Mouse (Mus musculus) retina, postnatal 7 days (tissue): Measurements from ENCODE around the gene Ndufa8.

Experiments used
- DNase-seq: peaks from one replicate; pipeline ENCODE4 v3.0.0-alpha.2; 2012; ENCODE audit warnings: low read depth, low spot score

Gene Ndufa8

DNA sequence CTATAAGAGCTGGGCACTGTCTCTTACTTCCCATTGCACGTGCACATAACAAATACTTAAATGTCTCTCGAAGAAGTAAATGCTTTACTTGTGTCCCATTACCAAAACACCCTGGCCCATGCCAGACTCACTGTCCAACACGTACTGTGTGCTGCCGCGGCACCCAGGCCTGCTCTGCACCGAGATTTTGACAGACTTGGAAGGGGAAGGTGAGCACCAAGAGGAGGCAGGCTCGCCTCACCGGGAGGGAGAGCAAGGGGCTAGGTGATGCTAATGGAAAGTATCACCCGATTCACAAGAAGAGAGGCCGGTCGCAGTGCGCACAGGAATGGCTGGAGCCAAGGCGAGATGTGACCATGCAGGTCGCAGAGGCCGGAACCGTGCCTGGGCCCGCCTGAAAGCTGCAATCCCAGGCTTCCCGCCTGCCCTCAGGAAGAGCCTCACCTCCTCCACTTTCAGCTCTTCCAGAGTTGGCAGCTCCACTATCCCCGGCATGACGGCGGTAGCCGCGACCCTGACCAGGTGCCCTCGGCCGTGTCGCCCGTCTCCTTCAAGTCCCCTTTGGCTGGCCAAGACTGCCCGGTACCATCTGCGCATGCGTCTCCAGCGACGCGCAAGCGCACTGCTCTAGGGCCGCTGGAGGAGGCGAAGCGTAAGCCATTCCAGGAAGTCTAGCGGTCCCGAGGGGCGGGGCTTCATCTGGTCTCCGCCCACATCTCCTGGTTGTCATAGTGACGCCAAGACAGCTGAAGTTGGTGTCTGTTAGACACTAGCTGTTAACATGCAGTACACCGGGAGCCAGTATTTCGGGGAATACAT, at the start of gene Ndufa8, which contains the start of gene Morn5:
Gene Ndufa8 (minus strand): TSS at position 659 of the 819 bp plus-strand sequence.
Gene Morn5 (plus strand): TSS at position 711 of the 819 bp plus-strand sequence.
- peak; percentile 96 for DNase-seq

- DNase-seq, result no peak
Measured at GRCm38 (mm10) chr2:36098021-36098420, 48.8 kb upstream of the Ndufa8 start.

DNA sequence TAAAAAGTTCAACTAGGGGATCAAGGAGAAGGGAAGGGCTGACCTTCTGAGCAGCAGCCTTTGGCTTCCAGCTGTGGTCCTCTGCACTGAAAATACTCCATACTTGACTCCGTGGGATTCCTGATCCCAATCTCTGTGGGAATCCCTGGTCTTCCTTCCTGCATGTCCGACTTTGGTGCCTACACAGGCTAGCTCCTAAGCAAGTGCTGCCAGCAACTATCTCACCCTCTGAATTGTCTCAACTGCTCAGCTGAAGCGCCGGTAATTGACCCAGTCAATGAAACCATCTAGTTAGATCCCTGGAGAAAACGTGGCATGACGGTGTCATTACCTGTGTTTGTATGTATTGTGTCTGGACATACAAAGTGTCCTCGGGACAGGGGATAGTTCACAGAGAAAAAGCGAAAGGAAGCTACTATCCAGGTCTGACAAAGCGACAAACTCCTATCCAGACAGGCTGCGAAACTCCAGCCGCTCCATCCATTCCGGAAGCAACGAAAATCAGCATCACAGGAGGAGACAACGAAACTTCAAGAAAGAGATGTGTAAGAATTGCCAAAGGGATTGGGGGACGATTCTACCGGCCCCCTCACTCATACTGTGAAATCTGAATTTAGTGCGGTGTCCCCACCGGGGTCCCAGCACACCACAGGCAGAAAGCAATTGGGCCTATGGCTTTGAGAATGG, 48.1 kb upstream of the Ndufa8 start:
- no peak for DNase-seq

- DNase-seq, result no peak
Measured at GRCm38 (mm10) chr2:36093914-36094475, 44.8 kb upstream of the Ndufa8 start.

- DNase-seq, result no peak
Measured at GRCm38 (mm10) chr2:36093301-36093700, 44.1 kb upstream of the Ndufa8 start.

DNA sequence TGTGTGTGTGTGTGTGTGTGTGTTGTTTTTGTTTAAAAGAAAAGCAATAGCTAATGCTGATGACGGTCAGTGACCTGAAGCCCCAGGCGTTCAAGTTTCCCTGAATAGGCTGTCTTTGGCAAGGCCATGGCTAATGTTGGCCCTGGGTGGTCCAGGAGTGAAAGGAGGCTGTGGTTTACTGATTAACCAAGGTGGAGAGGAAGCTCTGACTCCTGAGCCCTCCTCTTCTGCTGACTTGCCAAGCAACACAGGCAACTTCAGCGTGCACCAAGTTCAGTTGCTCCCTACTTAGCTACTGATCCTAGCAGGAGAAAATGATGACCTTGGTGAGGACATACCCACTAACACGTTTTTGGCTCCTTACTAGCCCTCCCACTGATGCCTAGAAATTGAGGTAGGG, 43.5 kb upstream of the Ndufa8 start:
- no peak for DNase-seq

DNA sequence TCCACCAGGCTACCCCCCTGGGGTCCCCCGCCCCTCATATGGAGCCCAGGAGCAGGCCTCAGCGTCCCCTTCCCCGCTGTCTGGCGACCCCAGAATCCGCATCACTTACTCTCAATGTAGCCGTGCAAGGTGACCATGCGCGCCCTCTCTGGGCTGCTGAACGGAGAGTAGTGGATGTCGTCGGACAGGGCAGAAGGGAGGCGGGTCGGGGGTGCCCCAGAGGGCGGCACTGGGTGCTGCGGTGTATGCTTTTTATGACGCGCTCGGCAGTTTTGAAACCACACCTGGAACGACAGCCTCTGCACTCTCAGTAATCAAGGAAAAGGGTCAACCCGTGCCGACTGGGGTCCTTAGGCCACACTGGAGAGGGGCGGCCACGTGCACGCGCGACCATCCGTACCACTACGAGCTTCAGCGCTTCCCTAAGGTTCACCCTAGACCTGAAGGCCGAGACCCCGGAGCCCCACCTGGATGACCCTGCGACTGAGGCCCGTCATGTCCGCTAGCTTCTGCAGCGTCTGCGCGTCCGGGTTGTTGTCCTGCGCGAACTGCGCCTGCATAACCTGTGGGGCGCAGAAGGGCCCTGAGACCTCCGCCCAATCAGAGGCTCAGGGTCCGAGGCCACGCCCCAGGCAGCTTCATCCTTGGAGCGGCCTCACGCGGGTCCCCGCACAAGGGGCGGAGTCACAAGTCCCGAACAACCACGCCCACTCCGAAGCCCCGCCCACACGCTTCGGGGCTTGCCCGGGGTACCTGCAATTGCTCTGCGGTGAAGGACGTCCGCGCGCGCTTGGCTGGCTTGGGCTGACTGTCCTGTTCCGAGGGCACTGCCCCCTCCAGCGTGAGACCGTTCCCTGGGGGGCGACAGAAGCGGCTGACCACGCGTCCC, 41.9 kb upstream of the Ndufa8 start:
- DNase-seq, result peak; percentile 68

GRCm38 (mm10) chr2:36089190-36089589, 40.0 kb upstream of the Ndufa8 start:
- no peak for DNase-seq

GRCm38 (mm10) chr2:36085041-36085440, 35.8 kb upstream of the Ndufa8 start:
- DNase-seq, result no peak

GRCm38 (mm10) chr2:36082802-36083580, 33.8 kb upstream of the Ndufa8 start:
- DNase-seq, result no peak

DNA sequence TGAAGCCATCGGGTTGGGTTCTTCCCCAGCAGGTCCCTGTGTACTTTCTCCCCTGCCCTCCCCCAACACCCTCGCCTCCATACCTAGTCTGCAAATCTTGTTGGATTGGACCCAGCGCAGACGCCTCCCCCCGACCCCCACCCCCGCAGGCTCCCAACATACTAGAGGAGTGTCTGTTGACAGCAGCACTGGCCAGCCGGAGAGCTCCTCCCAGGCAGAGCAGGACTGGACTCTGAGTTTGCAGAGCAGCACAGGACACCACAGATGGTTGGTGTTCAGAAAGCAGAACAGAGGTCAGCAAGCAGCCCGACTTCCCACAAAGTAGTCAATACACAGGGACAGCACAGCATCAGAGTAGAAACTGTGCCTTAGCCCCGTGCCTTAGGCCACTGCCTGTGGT, 32.2 kb upstream of the Ndufa8 start:
- no peak for DNase-seq

GRCm38 (mm10) chr2:36077160-36077761, 28.1 kb upstream of the Ndufa8 start:
- no peak for DNase-seq

GRCm38 (mm10) chr2:36075210-36075609, 26.0 kb upstream of the Ndufa8 start:
- DNase-seq, result no peak

DNA sequence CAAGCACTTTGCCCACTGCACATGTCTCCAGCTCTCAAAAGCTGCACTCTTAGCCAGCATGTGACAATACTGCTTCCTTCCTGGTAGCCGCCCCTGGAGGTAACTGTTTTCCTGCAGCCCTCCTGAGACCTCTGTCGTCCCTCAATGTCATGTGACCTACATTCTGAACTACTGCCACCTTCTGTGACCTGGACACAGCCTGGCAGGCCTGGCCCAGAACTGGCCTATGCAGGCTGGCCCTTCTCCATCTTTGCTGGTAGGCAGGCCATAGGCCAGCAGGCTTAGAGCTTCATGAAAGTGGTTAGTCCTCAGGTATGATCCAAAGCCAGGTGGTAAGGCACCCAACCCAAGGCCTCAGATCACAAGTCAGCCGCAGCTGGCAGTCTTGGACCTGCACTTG, 24.6 kb upstream of the Ndufa8 start:
- DNase-seq, result no peak

DNA sequence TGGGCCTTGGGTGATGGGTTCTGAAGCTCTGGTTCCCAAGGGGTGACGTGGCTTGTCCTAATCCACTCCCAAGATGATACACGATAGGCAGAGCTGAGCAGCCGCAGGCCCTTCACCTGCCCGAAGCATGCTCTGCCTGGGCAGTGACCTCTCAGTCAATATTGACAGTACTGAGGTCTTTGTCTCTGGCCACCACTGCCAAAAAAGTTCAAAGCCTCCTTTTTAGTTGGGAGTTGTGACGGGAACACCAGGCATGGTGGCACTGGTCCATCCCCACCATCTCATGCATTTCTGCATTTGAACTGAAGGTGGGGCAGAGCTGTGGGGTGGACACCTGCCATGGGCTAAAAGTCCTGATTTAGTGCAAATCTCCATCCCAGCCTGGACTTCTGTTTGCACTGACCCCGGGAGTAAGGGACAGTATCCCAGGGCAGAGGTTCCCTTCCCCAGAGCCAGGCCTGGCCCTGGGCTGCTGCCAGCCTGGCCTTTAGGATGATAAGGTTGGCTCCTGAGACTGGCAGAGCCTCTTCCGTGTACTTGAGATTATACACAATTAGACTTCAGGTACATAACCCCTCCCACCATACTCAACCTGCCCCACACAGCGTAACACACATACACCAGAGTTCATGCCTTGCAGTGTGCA, 22.6 kb upstream of the Ndufa8 start:
- no peak for DNase-seq

DNA sequence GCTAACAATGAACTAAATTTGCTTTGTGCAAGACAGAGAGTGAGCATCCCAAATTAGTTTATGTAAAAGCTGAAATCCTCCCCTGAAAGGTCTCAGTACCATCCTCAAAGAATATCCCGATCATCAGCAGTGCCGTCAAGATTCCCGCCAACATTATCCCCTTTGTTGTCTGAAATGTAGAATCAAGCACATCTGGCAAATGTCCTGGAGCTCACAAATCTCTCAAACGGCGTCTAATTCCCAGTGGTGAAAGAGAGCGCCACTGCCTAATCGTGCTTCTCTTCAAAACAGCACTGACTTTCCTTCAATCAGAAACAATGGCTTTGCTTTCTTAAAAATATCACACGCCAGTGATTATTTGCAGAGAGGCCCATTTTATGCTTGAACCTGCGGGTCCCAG, 17.9 kb upstream of the Ndufa8 start:
- no peak for DNase-seq

DNA sequence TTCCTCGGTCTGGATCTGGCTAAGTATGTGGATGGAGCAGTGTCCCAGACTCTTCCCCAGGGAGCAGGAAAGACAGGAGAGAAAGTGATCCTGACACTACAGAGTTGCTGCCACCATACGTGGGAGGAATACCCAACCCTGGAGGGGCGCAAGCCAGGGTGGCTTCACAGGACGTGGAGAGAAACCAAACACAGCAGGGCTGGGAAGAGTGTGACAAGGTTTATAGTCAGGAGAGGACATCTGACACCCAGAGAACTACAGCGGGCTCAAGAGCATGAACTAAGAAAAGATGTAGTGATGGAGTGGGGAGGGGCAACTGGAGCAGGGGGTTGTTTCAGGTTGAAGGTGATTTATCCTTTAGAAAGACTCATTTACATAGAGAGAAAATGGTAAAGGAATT, 12.2 kb upstream of the Ndufa8 start:
- no peak for DNase-seq

- no peak for DNase-seq
Measured at GRCm38 (mm10) chr2:36056248-36056647, 7.0 kb upstream of the Ndufa8 start.

GRCm38 (mm10) chr2:36053249-36053648, 4.0 kb upstream of the Ndufa8 start:
- DNase-seq, result no peak

DNA sequence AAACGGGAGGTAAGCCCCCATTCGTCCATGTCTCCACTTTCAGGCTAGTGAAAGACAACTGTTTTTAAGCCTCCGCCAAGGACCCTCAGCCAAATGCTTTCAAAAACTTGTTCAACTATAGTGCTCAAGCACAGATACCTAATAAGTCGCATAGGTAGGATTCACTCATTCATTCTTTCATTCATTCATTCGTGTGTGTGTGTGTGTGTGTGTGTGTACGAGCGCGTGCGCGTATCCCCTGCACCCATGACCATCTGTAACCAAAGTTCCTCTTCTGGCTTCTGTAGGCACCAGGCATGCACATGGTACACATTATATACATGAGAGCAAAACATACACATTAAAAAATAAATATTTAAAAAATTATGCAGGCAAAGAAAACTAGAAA, 355 bp upstream of the Ndufa8 start:
- DNase-seq, result no peak
